Mouse (Mus musculus): ENCODE measurements around the gene Ugt1a6a.
"Not testable (repeated sequence)": the region's sequence is repeated elsewhere in the genome, so short reads cannot be mapped to it uniquely, and the experiment has no call there.

Gene Ugt1a6a

GRCm38 (mm10) chr1:88212341-88213045 is 77.9 kb downstream of the Ugt1a6a start:
- no peak for DNase-seq (ENCODE audit: low read depth, low spot score)

- DNase-seq (ENCODE audit: low read depth, low spot score) = no peak
Measured at GRCm38 (mm10) chr1:88213061-88213460, 78.5 kb downstream of the Ugt1a6a start.

GRCm38 (mm10) chr1:88213766-88214461 is 79.3 kb downstream of the Ugt1a6a start:
- DNase-seq (ENCODE audit: low read depth, low spot score) = no peak

GRCm38 (mm10) chr1:88214462-88214952 is 79.9 kb downstream of the Ugt1a6a start:
- DNase-seq (ENCODE audit: low read depth, low spot score) = no peak

GRCm38 (mm10) chr1:88215466-88216380 is 81.1 kb downstream of the Ugt1a6a start:
- no peak for DNase-seq (ENCODE audit: low read depth, low spot score)

- no peak for DNase-seq (ENCODE audit: low read depth, low spot score)
Measured at GRCm38 (mm10) chr1:88216551-88216950, 81.9 kb downstream of the Ugt1a6a start.

- DNase-seq (ENCODE audit: low read depth, low spot score) = no peak
Measured at GRCm38 (mm10) chr1:88217144-88217543, 82.5 kb downstream of the Ugt1a6a start.

- no peak for DNase-seq (ENCODE audit: low read depth, low spot score)
Measured at GRCm38 (mm10) chr1:88217576-88217975, 83.0 kb downstream of the Ugt1a6a start.

- no peak for DNase-seq (ENCODE audit: low read depth, low spot score)
Measured at GRCm38 (mm10) chr1:88218051-88218450, 83.4 kb downstream of the Ugt1a6a start.

GRCm38 (mm10) chr1:88218591-88218990 is 84.0 kb downstream of the Ugt1a6a start:
- DNase-seq (ENCODE audit: low read depth, low spot score) = no peak

- no peak for DNase-seq (ENCODE audit: low read depth, low spot score)
Measured at GRCm38 (mm10) chr1:88219054-88219453, 84.4 kb downstream of the Ugt1a6a start.

GRCm38 (mm10) chr1:88220336-88220735 is 85.7 kb downstream of the Ugt1a6a start:
- DNase-seq (ENCODE audit: low read depth, low spot score) = no peak

- no peak for DNase-seq (ENCODE audit: low read depth, low spot score)
Measured at GRCm38 (mm10) chr1:88222216-88222615, 87.6 kb downstream of the Ugt1a6a start.

- not testable (repeated sequence) for DNase-seq (ENCODE audit: low read depth, low spot score)
Measured at GRCm38 (mm10) chr1:88223011-88223515, 88.5 kb downstream of the Ugt1a6a start.

GRCm38 (mm10) chr1:88223591-88223990 is 89.0 kb downstream of the Ugt1a6a start:
- no peak for DNase-seq (ENCODE audit: low read depth, low spot score)

GRCm38 (mm10) chr1:88224029-88224776 is 89.6 kb downstream of the Ugt1a6a start:
- DNase-seq (ENCODE audit: low read depth, low spot score) = no peak

- DNase-seq (ENCODE audit: low read depth, low spot score) = not testable (repeated sequence)
Measured at GRCm38 (mm10) chr1:88225301-88225700, 90.7 kb downstream of the Ugt1a6a start.

- DNase-seq (ENCODE audit: low read depth, low spot score) = no peak
Measured at GRCm38 (mm10) chr1:88225741-88226140, 91.1 kb downstream of the Ugt1a6a start.

- no peak for DNase-seq (ENCODE audit: low read depth, low spot score)
Measured at GRCm38 (mm10) chr1:88226670-88227379, 92.2 kb downstream of the Ugt1a6a start, which contains the start of gene Mroh2a. Gene Mroh2a (plus strand): TSS chr1:88226986.

GRCm38 (mm10) chr1:88227482-88227881 is 92.9 kb downstream of the Ugt1a6a start:
- no peak for DNase-seq (ENCODE audit: low read depth, low spot score)

Data from brain, embryonic 18.5 days (tissue).